Mouse (Mus musculus) spleen, adult 2 months (tissue): Measurements from ENCODE around the gene Trpm1. TPM values are rescaled to one million over a fixed set of nuclear protein-coding genes. Genes with fewer than 3 reads are reported as not detected.

Experiments
- DNase-seq, 2 experiments: peaks; one replicate each; pipeline versions ENCODE4 v3.0.0 to v3.0.0-alpha.2; 2012 to 2021; ENCODE audit warnings: low spot score in 2 of 2, low read depth in 1 of 2
- H3K27ac ChIP-seq: fragments of 200-500 bp; 2 replicates; pipeline ENCODE4 v1.5.1; 2012; ENCODE audit warnings: low read length, inconsistent platforms; ENCODE audit not compliant: insufficient read depth
- H3K27me3 ChIP-seq: fragments of 200-500 bp; 2 replicates; pipeline ENCODE4 v1.6.1; 2012; ENCODE audit warnings: mild to moderate bottlenecking, moderate library complexity, low read length, inconsistent platforms; ENCODE audit not compliant: control insufficient read depth, insufficient read depth
- H3K36me3 ChIP-seq: fragments of 200-500 bp; 2 replicates; pipeline ENCODE4 v1.6.1; 2012; ENCODE audit warnings: mild to moderate bottlenecking, low read length, inconsistent platforms; ENCODE audit not compliant: control insufficient read depth, insufficient read depth
- H3K4me1 ChIP-seq: fragments of 200-500 bp; 2 replicates; pipeline ENCODE4 v1.6.1; 2011; ENCODE audit warnings: inconsistent platforms; ENCODE audit not compliant: control insufficient read depth, insufficient read depth, insufficient read length
- H3K4me3 ChIP-seq: fragments of 200-500 bp; 2 replicates; pipeline ENCODE4 v1.5.1; 2011; ENCODE audit warnings: mild to moderate bottlenecking, inconsistent platforms; ENCODE audit not compliant: insufficient read depth, insufficient read length; ENCODE audit errors: extremely low read depth
- CTCF ChIP-seq: fragments of 200-500 bp; IDR thresholded peaks from 2 replicates; pipeline ENCODE4 v1.5.1; 2011; ENCODE audit warnings: mild to moderate bottlenecking, inconsistent platforms; ENCODE audit not compliant: insufficient read depth, insufficient read length, insufficient replicate concordance; ENCODE audit errors: extremely low read depth
- POLR2A ChIP-seq: fragments of 200-500 bp; IDR thresholded peaks from 2 replicates; pipeline ENCODE4 v1.6.1; 2011; ENCODE audit warnings: low read depth, low read length, inconsistent platforms
- WGBS: fragments of 180-500 bp; shearing (Covaris S2); methylation state at CpG from one replicate; pipeline ENCODE4 v1.1.7; 2018; 5-methylcytosine and 5-hydroxymethylcytosine counted together
- polyA plus RNA-seq: library from polyadenylated mRNA; depleted of rRNA; stranded (reverse); fragments of >200 nt; gene quantifications from 2 replicates; pipeline ENCODE4 v1.2.3, GENCODE M21; 2012

The Trpm1 gene
- polyA plus RNA-seq, 1 experiment: 0.97 TPM

DNA sequence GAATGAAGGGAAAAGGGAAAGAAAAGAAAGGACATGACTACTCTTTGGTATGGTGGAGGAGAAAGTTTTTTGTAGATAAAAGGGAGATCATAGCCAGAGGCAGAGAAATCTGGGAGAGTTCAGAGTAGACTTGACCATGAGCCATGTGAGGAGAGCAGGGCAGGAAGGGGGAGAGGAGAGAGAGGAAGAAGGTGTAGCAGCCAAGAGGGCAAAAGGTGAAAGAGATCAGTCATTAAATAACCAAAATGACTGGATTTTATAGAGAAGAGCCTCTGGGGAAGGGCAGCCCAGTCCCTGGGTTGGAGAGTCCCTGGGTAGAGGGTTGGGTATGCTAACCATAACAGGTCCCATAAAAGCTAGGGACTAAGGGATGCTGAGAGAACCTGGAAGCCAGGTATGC is 132.9 kb downstream of the Trpm1 start:
- H3K4me3 ChIP-seq: no peak overlapping the region
- TF ChIP-seq CTCF (no peak), POLR2A (no peak)
- H3K36me3 ChIP-seq: no peaks in the 10 kb centered on the region
- no peaks in the 10 kb centered on the region for H3K4me1 ChIP-seq
- 0 out of 2 replicates have a peak, but pooled peaks cover 2% of the 10 kb centered on the region for H3K27me3 ChIP-seq
- H3K27ac ChIP-seq: no peak overlapping the region
- no peak for DNase-seq

DNA sequence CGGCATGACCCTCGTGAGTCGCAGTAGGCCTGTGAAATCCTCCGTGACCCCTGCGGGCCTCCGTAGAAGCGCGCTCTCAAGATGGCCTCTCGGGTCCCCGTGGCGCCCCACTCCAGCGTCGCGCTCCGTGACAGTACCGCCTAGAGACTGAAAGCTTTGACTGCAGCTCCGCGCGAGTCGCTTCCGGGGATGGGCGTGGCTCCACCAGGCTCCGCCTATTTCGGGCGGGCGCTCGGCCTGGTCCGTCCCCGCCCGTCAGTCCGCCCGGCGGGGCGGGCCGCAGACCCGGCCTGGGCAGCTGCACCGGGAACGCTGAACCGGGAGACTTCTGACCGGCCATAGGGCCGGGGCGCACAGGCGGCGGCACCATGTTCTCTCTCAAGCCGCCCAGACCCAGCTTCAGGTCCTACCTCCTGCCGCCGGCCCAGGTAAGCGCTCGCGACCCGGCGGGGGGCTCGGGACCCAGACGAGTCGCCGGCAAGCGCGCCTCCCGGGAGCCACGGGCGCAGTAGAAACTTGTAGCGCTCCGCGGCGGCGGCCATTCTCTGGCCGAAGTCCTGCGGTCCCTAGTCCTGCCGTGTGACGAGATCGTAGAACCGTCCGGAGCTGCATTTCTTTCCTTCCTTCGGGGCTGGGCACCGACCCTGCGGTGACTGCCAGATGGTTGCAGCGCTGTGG is 133.9 kb downstream of the Trpm1 start, which contains the start of gene Mtmr10:
Gene Mtmr10 (plus strand): TSS at position 240 of the 678 bp plus-strand sequence.
- H3K4me3 ChIP-seq: peak within 1 kb of the TSS; percentile 79
- peak; percentile 91 to 96 for DNase-seq
- peak within 1 kb of the TSS; percentile 62 for H3K27ac ChIP-seq
- no peaks in the 10 kb centered on the region for H3K27me3 ChIP-seq
- no peaks in the 10 kb centered on the region for H3K4me1 ChIP-seq
- WGBS: under 1% methylated on average over 67 of the region's 77 CpGs
- H3K36me3 ChIP-seq: no peaks in the 10 kb centered on the region
- peak; percentile 26 for TF ChIP-seq POLR2A
- TF ChIP-seq CTCF: 0 out of 2 replicates have a peak, but pooled peaks have one; percentile 14

DNA sequence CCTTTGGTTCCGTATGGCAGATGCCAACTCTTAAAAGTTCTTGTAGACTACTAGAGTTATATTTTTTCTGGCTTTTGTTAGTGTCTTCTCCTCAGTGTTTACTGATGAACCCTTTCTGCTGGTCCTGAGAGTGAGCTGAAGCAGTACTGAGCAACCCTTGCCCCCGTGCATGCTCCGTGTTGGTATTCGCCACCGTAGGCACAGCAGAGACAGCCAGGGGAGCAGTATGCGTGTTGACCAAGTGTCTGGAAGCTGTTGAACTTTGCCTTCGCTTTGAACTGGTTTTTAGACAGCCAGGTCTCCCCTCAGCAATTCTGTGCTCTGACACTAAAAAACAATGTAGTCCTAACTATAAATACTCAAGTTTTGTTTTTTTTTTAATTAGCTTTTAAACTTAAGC is 135.8 kb downstream of the Trpm1 start:
- Histone ChIP-seq H3K4me3 (no peak overlapping the region), H3K27ac (no peak overlapping the region), H3K4me1 (no peaks in the 10 kb centered on the region), H3K27me3 (no peaks in the 10 kb centered on the region), H3K36me3 (no peaks in the 10 kb centered on the region)
- no peak for DNase-seq
- 97% methylated on average over 7 of the region's 7 CpGs for WGBS
- TF ChIP-seq POLR2A: no peak
- no peak for TF ChIP-seq CTCF

DNA sequence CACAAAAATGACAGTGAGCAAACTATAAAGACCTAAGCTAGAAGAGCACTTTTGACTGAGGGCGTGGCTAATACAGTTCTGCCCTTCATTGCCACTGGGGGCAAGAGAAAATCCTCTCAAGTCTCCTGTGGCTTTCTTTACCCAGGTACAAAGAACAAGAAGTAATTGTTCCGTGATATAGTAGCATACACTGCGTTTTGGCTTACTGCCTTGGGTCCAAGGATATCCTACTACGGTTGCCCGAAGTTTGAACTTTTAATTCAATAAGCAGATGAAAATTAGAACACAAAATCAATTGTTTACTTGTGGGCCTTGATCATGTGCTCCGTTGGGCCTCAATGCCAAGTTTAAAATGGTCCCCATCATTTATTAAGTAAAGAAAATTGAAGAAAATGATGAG is 136.8 kb downstream of the Trpm1 start:
- WGBS: 90% methylated on average over 6 of the region's 6 CpGs
- TF ChIP-seq POLR2A (no peak), CTCF (no peak)
- no peak for DNase-seq
- Histone ChIP-seq H3K4me1 (no peaks in the 10 kb centered on the region), H3K4me3 (no peak overlapping the region), H3K27me3 (no peaks in the 10 kb centered on the region), H3K27ac (no peak overlapping the region), H3K36me3 (no peaks in the 10 kb centered on the region)

DNA sequence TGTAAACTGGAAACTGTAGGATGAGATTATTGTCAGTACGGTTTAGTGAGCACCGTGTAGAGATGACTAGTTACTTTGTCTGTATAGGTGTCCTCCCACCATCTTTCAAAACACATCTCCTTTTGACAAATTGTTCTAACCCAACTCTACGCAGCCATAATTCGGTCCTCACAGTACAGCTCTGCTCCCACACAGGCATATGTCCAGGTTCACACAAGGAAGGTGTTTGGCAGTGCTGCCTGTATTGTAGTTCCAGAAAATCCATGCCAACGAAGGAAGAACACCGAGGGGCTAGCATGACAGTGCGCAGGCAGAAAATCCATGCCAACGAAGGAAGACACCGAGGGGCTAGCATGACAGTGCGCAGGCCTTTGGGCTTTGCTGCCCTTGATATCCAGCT is 138.1 kb downstream of the Trpm1 start:
- no peak for TF ChIP-seq POLR2A
- TF ChIP-seq CTCF: no peak
- no peak overlapping the region for H3K27ac ChIP-seq
- H3K4me1 ChIP-seq: no peaks in the 10 kb centered on the region
- H3K36me3 ChIP-seq: no peaks in the 10 kb centered on the region
- no peak overlapping the region for H3K4me3 ChIP-seq
- no peak for DNase-seq
- WGBS: 94% methylated on average over 10 of the region's 10 CpGs
- no peaks in the 10 kb centered on the region for H3K27me3 ChIP-seq

DNA sequence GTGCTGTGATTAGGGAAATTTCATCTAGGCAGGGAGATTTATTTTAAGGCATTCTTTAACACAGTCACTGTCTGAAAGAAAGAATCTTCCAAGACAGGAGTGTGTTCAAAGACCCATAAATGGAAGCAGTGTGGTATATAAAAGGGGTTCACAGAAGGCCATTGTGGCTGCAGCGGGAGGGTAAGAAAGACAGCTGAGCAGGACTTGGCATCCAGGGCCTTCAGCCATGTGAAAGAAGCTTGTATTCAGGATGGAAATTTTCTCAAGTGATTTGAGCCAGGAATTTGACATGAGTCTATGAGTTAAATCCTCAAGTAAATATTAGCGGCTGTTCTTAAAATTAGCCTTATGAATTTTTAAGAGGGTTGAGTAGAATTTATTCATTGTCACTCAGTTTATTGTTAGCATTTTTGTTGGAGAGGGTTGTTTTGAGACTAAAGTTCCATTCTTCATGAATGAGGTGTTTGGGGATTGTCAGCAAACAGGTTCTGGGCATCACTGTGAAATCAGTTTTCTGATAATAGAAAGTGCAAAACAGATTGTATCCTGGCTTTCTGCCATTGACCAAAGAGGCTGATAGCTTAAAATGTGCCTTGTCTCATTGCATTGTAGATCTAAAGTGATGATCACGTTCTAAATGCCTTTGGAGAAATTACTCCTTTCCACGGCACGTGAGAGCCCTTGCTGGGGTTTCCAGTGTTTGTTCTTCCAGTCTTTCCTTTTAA is 142.8 kb downstream of the Trpm1 start:
- Histone ChIP-seq H3K4me3 (no peak overlapping the region), H3K27me3 (no peaks in the 10 kb centered on the region), H3K4me1 (no peaks in the 10 kb centered on the region), H3K36me3 (peaks cover under 1% of the 10 kb centered on the region), H3K27ac (no peak overlapping the region)
- DNase-seq: no peak
- WGBS: 85% methylated on average over 5 of the region's 5 CpGs
- no peak for TF ChIP-seq CTCF
- no peak for TF ChIP-seq POLR2A

DNA sequence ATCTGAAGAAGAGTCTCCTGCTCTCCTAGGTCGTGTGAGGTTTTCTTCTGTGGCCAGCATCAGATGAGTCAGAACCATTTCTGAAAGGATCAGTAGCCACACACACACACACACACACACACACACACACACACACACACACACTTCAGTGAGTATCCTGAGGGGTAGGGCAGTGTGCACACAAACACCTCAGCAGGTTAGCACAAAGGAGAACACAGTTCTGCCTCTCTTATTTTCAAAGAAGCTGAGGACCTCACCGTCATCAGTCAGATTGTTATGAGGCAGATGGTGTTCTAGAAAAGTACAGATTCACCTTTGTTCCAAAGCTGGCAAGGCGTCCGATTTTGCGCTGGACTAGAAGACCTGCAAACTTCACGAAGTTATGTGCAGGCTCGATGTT is 156.6 kb downstream of the Trpm1 start:
- WGBS: 90% methylated on average over 7 of the region's 7 CpGs
- Histone ChIP-seq H3K27ac (no peak overlapping the region), H3K36me3 (0 out of 2 replicates have a peak, but pooled peaks cover 2% of the 10 kb centered on the region), H3K4me1 (peaks cover 2% of the 10 kb centered on the region; the same call in 1 of the 2 replicates), H3K4me3 (no peak overlapping the region), H3K27me3 (no peaks in the 10 kb centered on the region)
- TF ChIP-seq CTCF (no peak), POLR2A (no peak)
- DNase-seq: no peak
